8 mouse cellular contexts compared by ENCODE assay signal in genomic region chr11:5788056-5789014, GRCm38 (mm10). TPM values are rescaled to one million over a fixed set of nuclear protein-coding genes. Genes with fewer than 3 reads are reported as not detected.
DNase-seq lines count a peak whose midpoint lies in the region; ATAC-seq and TF ChIP-seq lines count a peak whose summit lies in the region.

Gene Dbnl, plus strand, starts transcription at chr11:5788488.

- peak within 1 kb of the TSS; percentile 70 for H3K4me3 ChIP-seq in cortical plate, adult 2 months (ENCODE audit: insufficient read depth, low read length)
- H3K4me3 ChIP-seq in megakaryocyte, embryonic 14.5 days (replicated peaks): peak within 1 kb of the TSS; percentile 99

- no peaks in the 10 kb centered on the region for H3K9me3 ChIP-seq in megakaryocyte, embryonic 14.5 days

- no peaks in the 10 kb centered on the region for H3K27me3 ChIP-seq in megakaryocyte, embryonic 14.5 days (replicated peaks)

- DNase-seq in gastrocnemius, adult 8-10 months (ENCODE audit: low spot score in 2 of 2): peak; percentile 93
- peak; percentile 58 for DNase-seq in hindlimb bud, embryonic 11.5 days (ENCODE audit: extremely low spot score, low read depth, low spot score)
- peak; percentile 90 to 94 for DNase-seq in left cerebral cortex, adult 8-10 months (ENCODE audit: low spot score in 2 of 2)
- peak; percentile 97 for DNase-seq in right cerebral cortex, postnatal 10 days (ENCODE audit: low spot score in 2 of 2)
- DNase-seq in urinary bladder, postnatal 25 days (ENCODE audit: low spot score): peak; percentile 95

- peak; percentile 89 for ATAC-seq in activated CD4-positive, CD25-positive, alpha-beta regulatory T cell, adult 4 months

- H3K36me3 ChIP-seq in megakaryocyte, embryonic 14.5 days (replicated peaks; ENCODE audit: low read length): peaks cover 45% of the 10 kb centered on the region

- H3K27ac ChIP-seq in cortical plate, adult 2 months (ENCODE audit: insufficient read depth, low read length): 0 out of 2 replicates have a peak within 1 kb of the TSS, but pooled peaks have one; percentile 56

- peaks cover 4% of the 10 kb centered on the region for H3K4me1 ChIP-seq in cortical plate, adult 2 months (ENCODE audit: control insufficient read depth, insufficient read depth, low read length)
- H3K4me1 ChIP-seq in megakaryocyte, embryonic 14.5 days: peaks cover 65% of the 10 kb centered on the region

- peak; percentile 31; the same call in 1 of the 2 replicates for TF ChIP-seq CTCF in cortical plate, adult 2 months (IDR thresholded peaks at IDR 0.05; ENCODE audit: extremely low read depth, insufficient read depth, low read length)

- peak; percentile 96 for TF ChIP-seq POLR2A in cortical plate, adult 2 months (IDR thresholded peaks at IDR 0.05; ENCODE audit: extremely low read depth, insufficient read depth, low read length)

RNA-seq across cellular contexts. Expression of gene Dbnl, which starts in this region (rescaled TPM):
- polyA plus RNA-seq in activated CD4-positive, CD25-positive, alpha-beta regulatory T cell, adult 4 months (2017; shearing (Covaris generic)): 100 to 1,000 TPM; 119 to 149 TPM
- polyA plus RNA-seq in cortical plate, adult 2 months (2012; rRNA removed): 78.1 and 82.8 TPM in 2 replicates
- total RNA-seq in gastrocnemius, adult 8-10 months (2022): 10 to 100 TPM; 10.3 to 13.1 (median 12.2) TPM
- 10 to 100 TPM; 59.1 to 73.2 (median 66.7) TPM for total RNA-seq in left cerebral cortex, adult 8-10 months (2022)
- polyA plus RNA-seq in megakaryocyte, embryonic 14.5 days (2012; ENCODE audit: insufficient read depth, low replicate concordance): 63.4 and 117 TPM in 2 replicates

Comparison
In these comparisons a context has a peak if more than half of its experiments do, and no peak if none do; other contexts are left out.
1. Peak in every context shown above with its lines: DNase-seq, ATAC-seq, H3K4me3 ChIP-seq and H3K27ac ChIP-seq.
2. RNA of gene Dbnl (total RNA-seq): 59.1 to 73.2 TPM in left cerebral cortex, adult 8-10 months; 10.3 to 13.1 TPM in gastrocnemius, adult 8-10 months; every median in the first group is over 4 times any median in the second.